Mouse (Mus musculus): Measurements from ENCODE around the gene Mier1. TPM values are rescaled to one million over a fixed set of nuclear protein-coding genes. Genes with fewer than 3 reads are reported as not detected.

Gene Mier1
- 27.1 and 31.8 TPM in 2 replicates for polyA plus RNA-seq (2012; rRNA removed)

GRCm38 (mm10) chr4:103114184-103115111, at the start of gene Mier1, which contains the start of gene Wdr78:
Mier1 (plus strand) TSS chr4:103114390.
Wdr78 (minus strand) TSS chr4:103114555.

Other genes with a start within 250 kb of the Mier1 start
- 1.2 and 1.7 TPM in 2 replicates for gene Tctex1d1, start 135.8 kb upstream of the Mier1 start, polyA plus RNA-seq (2012; rRNA removed)
- 1.9 TPM in 2 replicates for gene Insl5, start 87.5 kb upstream of the Mier1 start, polyA plus RNA-seq (2012; rRNA removed)
- gene Wdr78, start 165 bp downstream of the Mier1 start, polyA plus RNA-seq (2012; rRNA removed): 8.2 and 8.7 TPM in 2 replicates
- gene Slc35d1, start 100.8 kb downstream of the Mier1 start, polyA plus RNA-seq (2012; rRNA removed): 7.1 and 11.0 TPM in 2 replicates
- gene 4921539E11Rik, start 176.5 kb downstream of the Mier1 start, polyA plus RNA-seq (2012; rRNA removed): not detected in 2 replicates
- gene Oma1, start 199.4 kb downstream of the Mier1 start, polyA plus RNA-seq (2012; rRNA removed): 6.8 and 7.0 TPM in 2 replicates

Measured in central nervous system, embryonic 14 days (tissue).